Mouse (Mus musculus) lung, adult 2 months (tissue): ENCODE measurements at regions not wholly inside any gene's neighbourhood (a gene's known extent, or its start where the extent isn't known, plus 50 kb on each side); places are given as distances from the start of the nearest gene placed in this dataset.

Experiments used
- CTCF ChIP-seq: fragments of 200-500 bp; IDR thresholded peaks from 2 replicates; pipeline ENCODE4 v1.5.1; 2011; ENCODE audit warnings: mild to moderate bottlenecking, low read length, control low read depth; ENCODE audit not compliant: insufficient read depth
- POLR2A ChIP-seq: fragments of 200-500 bp; IDR thresholded peaks from 2 replicates; pipeline ENCODE4 v1.6.1; 2011; ENCODE audit warnings: low read depth, mild to moderate bottlenecking, control low read depth, low read length, borderline replicate concordance; ENCODE audit errors: extremely low read depth

- no peak for TF ChIP-seq CTCF
- TF ChIP-seq POLR2A = no peak
These were observed 102.2 kb upstream of the Peli1 start for GRCm38 (mm10) chr11:20988871-20989270.
